Mouse (Mus musculus) intestine, embryonic 15.5 days (tissue): ENCODE measurements around the gene Narf. TPM values are rescaled to one million over a fixed set of nuclear protein-coding genes. Genes with fewer than 3 reads are reported as not detected.

Experiments used
- polyA plus RNA-seq: library from polyadenylated mRNA; unstranded; fragments of >200 nt; fragmentation: Nextera tagmentation; extraction: Ambion mirVana; gene quantifications from 2 replicates; pipeline ENCODE4 v1.2.1, GENCODE M21; 2015

The Narf gene
- polyA plus RNA-seq, 1 experiment from 2014 or later, result 42.2 TPM

Other genes starting within 250 kb of the Narf start
- gene Csnk1d, start 245.9 kb upstream of the Narf start, polyA plus RNA-seq, result 106 TPM in 2 replicates
- gene Cd7, start 197.8 kb upstream of the Narf start, polyA plus RNA-seq, result 5.6 and 6.1 TPM in 2 replicates
- 0.73 and 0.93 TPM in 2 replicates for gene Sectm1b, start 173.7 kb upstream of the Narf start, polyA plus RNA-seq
- 3.0 and 5.1 TPM in 2 replicates for gene Sectm1a, start 156.0 kb upstream of the Narf start, polyA plus RNA-seq
- not detected in 2 replicates for gene Tex19.2, start 118.6 kb upstream of the Narf start, polyA plus RNA-seq
- not detected in 2 replicates for gene Tex19.1, start 91.1 kb upstream of the Narf start, polyA plus RNA-seq
- not detected in 2 replicates for gene Uts2r, start 77.0 kb upstream of the Narf start, polyA plus RNA-seq
- 9.0 and 9.3 TPM in 2 replicates for gene Hexdc, start 32.8 kb upstream of the Narf start, polyA plus RNA-seq
- 29.5 and 32.0 TPM in 2 replicates for gene Ogfod3, start 32.5 kb upstream of the Narf start, polyA plus RNA-seq
- 31.2 and 33.2 TPM in 2 replicates for gene Cybc1, start 7.9 kb upstream of the Narf start, polyA plus RNA-seq
- 6.3 and 6.6 TPM in 2 replicates for gene Foxk2, start 22.7 kb downstream of the Narf start, polyA plus RNA-seq
- 76.7 and 79.5 TPM in 2 replicates for gene Wdr45b, start 117.2 kb downstream of the Narf start, polyA plus RNA-seq
- 5.4 TPM in 2 replicates for gene Rab40b, start 151.0 kb downstream of the Narf start, polyA plus RNA-seq
- 6.4 and 7.1 TPM in 2 replicates for gene Fn3krp, start 184.1 kb downstream of the Narf start, polyA plus RNA-seq
- gene Fn3k, start 197.7 kb downstream of the Narf start, polyA plus RNA-seq, result 1.3 and 1.6 TPM in 2 replicates
- gene Tbcd, start 214.7 kb downstream of the Narf start, polyA plus RNA-seq, result 34.7 and 38.7 TPM in 2 replicates